Mouse (Mus musculus): ENCODE measurements around the gene Dchs1.

The Dchs1 gene

DNA sequence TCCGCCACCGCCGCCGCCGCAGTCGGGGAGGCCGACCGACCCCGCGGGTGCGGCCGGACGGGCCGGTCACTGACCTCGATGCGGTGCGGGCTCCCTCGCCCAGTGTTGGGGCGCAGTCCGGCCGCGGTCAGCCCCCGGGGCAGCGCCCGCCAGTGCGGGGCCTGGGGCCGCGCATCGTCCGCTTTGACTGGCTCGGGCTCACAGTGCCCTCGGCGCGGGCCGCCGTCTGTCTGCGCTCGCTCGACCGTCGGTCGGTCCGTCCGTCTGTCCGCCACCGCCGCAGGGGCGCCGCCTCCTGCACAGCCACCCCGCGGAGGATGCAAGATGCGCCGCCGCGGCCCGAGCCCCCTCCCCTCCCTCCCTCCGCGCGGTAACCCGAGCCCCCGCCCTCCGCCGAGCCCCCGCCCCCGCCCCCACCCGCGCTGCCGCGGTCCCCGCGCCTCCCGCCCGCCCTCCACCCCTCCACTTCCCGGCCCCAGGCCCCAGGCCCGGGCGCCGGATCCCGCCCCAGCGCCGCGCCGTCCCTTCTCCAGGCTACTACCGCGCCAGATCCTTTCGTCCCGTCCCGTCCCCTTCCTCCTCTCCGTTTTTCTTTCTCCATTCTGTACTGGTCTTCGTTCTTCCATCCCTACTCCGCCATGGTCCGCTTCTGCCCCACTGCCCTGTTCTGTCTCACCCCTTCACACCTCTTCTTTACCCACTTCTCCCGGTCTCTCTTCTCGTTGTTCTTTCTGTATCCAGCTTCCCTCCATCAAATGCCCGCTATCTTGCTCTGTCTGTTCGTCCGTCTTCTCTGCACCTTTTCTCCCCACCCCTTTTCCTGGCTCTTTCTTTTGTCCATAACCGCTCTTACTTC is at the start of gene Dchs1:
Gene Dchs1, minus strand, starts transcription at position 370 of the 856 bp plus-strand sequence.
- DNase-seq (ENCODE audit: low read depth in 2 of 2, low spot score in 2 of 2) = no peak

DNA sequence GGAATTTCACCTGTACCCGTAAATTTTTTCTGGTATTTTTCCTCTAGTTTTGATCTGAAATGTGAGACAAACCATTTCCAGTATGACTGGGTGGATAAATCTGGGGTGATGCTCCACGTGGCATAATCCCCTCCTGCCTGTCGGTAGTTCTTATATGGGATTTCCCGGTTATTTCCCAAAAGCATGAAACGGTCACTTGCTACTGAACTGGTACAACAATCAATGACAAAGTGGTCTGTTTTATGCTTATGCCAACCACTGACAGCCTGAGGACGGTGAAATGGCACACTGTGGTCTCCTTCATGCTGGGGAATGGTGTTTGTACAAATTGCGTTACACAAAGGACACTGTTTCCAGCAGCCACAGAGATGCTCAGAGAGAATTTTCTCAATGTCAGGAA is 36.8 kb upstream of the Dchs1 start:
- no peak for DNase-seq (ENCODE audit: low read depth in 2 of 2, low spot score in 2 of 2)

DNA sequence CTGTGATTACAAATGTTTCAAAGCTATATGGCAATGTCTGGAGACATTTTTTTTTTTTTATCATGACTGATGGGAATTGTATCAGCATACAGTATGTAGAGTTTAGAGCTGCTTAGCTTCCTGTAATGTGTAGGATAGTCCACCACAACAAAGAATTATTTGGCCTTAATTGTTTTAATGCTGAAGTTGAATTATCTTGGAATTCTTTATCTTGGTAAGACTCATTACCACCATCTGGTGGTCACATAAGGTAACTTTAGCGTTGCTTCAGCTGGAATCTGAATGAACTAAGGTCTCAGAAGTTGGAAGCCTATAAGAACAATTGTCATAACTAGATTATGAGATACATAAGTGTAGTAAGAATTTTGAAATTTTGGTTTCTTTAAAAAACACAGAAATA is 31.0 kb upstream of the Dchs1 start:
- no peak for DNase-seq (ENCODE audit: low read depth in 2 of 2, low spot score in 2 of 2)

DNA sequence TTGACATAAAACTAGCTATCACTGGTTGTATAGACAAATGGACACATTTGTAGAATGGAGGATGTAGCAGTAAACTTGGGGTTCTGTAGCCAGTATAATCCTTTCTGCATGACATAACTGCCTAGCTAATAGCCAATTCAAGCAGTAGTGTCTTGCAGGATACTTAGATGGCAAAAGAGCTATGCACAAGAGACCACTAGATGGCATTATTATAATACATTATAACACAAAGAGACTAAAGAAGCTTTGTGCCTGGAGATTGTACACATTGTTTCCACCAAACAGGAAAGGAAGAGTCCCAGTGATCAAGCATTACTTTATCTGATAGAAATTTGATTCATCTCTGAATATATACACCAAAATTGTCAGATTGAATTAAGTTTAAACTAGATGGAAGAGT is 29.3 kb upstream of the Dchs1 start:
- no peak for DNase-seq (ENCODE audit: low read depth in 2 of 2, low spot score in 2 of 2)

DNA sequence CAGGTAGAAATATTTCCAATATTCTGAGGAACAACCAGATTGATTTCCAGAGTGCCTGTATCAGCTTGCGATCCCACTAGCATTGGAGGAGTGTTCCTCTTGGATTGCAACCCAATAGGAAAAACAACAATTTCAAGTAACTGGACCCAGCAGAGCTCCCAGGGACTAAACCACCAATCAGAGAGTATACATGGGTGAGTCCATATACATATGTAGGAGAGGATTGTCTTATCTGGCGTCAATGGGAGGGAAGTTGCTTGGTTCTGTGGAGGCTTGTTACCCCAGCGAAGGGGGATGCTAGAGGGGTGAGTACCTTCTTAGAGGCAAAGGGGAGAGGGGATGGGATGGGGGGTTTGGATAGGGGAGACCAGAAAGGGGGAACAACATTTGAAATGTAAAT is 25.9 kb upstream of the Dchs1 start:
- DNase-seq (ENCODE audit: low read depth in 2 of 2, low spot score in 2 of 2) = no peak

DNA sequence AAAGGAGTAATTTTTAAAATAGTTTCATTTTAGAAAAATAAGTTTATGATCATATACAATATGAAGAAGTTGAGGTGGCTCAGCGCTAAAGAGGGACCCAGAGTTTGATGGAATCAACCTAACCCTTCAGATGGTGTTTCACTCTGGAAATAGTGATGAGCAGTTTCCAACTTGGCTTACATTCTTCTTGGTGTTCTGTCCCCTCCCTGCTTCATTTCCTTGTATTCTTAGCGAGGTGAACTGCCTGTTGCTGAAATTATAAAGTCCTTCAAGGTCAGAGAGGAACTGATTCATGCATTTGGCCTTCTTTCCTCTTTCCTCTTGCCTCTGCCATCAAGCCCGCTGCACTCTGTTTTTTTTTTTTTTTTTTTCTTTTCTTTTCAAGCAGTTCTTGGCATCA is 25.1 kb upstream of the Dchs1 start:
- DNase-seq (ENCODE audit: low read depth in 2 of 2, low spot score in 2 of 2) = no peak

DNA sequence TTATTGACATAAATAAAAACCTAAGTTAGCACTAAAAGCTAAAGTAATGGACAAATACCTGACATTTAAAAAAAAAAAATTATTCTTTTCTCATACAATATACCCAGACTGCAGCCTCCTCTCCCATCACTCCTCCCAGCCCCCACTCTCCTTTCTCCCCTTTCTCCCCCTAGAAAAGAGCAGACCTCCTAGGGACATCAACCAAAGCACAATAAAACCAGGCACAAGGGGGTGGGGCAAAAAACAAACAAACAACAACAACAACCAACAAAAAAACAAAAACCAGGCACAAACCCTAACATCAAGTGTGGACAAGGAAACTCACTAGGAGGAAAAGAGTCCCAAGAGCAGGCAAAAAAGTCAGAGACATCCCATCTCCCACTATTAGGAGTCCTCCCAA is 24.1 kb upstream of the Dchs1 start:
- no peak for DNase-seq (ENCODE audit: low read depth in 2 of 2, low spot score in 2 of 2)

DNA sequence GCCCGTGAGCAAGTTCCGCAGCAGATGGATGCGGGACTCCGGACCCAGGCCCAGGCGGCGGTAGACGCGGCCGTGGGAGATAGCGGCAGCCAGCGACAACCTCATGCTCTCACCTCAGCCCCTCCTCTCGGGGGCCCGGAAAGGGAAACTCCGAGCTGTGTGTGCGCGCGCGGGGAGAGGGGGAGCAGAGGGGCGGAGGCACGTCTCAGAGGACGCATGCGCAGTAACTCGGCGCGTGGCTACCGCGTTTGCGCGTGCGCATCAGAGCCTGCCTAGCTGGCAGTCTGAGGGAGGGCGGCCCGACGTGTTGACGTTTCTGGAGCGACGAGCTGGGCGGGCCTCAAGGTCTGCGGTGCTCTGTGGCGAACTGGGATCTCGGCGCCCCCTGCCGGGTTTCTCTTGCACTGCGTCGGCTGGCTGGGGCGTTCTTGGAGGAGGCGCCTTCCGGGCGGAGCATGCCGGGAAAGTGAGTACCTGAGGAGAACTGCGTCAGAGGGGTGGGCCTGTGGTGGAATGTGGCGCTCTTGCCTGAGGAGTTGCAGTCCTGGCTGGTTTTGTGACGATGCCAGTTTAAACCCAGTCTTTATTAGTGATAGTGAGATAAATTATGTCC is 23.5 kb upstream of the Dchs1 start, which contains the start of gene Mrpl17:
Gene Mrpl17, minus strand, starts transcription at position 223 of the 613 bp plus-strand sequence.
- peak; percentile 100 for DNase-seq (ENCODE audit: low read depth in 2 of 2, low spot score in 2 of 2)

DNA sequence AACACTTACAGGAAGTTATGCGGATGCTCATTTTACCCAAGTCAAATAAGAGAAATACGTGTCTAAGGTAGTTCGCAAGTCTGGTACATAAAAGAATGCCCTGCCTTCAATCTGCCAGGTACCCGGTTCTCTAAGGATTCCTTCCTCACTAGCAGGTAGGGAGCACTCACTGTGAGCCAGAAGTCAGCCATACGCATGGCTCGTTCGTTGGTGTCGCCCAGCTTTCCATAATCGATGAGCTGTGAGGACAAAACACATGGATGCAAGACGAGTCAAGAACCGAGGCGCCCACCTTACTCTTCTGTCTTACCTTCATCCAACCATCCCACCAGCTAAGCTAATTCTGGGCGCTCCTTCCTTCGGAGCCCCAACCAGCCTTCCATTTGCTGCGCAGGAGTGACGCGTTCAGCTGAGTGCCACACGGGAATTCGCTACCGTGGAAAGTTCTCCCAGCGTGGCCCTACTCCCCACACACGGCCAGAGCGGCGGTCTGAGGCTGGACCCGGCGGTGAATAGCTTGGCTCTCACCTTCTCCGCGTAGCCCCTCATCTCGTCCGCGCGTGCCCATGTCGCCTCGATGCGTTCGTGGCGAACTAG is 22.9 kb upstream of the Dchs1 start:
- no peak for DNase-seq (ENCODE audit: low read depth in 2 of 2, low spot score in 2 of 2)

DNA sequence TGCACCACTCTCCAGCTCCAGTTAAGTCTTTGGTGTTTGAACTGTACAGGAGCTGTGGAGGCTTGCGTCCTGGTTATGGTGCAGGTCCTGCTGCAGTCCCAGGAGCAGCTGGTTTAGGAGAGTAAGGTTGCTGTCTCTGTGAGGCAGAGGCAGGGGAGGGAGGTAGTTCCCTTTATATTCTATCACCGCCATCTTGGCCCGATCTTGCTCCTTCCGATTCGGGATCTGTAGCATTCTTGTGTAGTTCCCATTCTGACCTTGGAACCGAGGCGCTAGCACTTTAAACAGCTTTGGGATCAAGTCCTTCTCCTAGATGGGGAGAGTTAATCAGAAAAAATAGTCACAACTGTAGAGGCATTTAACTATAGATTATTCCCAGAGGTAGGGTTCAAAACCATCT is 22.4 kb upstream of the Dchs1 start:
- no peak for DNase-seq (ENCODE audit: low read depth in 2 of 2, low spot score in 2 of 2)

DNA sequence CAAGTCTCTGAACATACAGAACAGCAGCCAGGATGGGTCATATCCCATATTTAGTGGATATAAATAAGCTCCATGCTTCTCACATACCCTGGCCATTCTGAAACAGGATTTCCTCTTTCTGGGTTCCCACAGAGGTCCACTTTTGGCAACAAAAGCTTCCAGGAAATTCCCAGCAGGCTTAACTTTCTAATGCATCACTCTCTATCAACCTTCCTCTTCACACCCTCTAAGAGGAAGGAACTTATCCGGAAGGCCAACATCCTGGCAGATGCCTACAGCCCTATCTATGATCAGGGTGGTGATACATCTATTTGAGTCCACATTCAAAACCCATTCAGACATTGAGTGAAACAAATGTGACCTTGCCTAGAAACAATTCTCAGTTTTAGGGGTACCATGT is 20.9 kb upstream of the Dchs1 start:
- DNase-seq (ENCODE audit: low read depth in 2 of 2, low spot score in 2 of 2) = no peak

DNA sequence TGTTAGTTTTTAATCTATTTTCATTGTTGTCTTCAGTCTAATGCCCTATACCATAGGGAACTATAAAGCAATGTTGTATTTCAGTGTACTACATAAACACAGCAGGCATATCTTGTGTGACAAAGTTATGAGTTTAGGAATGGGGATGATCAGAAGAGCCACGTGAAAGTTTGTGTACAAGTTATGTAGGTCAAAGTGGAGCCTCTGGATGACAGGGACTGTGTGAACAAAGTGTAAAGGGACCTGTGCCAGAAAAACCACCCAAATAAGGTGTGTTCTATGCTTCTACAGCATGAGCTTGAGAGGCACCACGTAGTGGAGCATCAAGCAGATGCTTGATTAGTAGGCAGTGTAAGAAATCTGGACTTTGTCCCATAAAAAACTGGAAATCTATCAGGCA is 19.3 kb upstream of the Dchs1 start:
- no peak for DNase-seq (ENCODE audit: low read depth in 2 of 2, low spot score in 2 of 2)

DNA sequence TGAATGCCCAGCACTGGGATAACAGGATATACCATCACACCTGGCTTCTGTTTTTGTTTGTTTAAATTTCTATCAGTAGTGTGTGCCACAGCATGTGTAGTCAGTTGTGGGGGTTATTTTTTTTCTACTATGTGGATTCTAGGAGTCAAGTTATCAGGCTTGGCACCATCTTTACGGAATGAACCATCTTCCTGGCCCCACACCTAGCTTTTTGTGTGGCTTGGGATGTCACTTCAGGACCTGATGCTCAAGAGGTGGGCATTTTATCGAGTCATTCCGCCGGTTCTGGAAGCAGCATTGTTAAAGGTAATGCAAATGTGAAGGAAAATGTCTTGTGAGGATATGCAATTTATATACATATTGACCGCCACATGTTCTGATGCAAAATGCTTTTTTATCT is 18.7 kb upstream of the Dchs1 start:
- no peak for DNase-seq (ENCODE audit: low read depth in 2 of 2, low spot score in 2 of 2)

DNA sequence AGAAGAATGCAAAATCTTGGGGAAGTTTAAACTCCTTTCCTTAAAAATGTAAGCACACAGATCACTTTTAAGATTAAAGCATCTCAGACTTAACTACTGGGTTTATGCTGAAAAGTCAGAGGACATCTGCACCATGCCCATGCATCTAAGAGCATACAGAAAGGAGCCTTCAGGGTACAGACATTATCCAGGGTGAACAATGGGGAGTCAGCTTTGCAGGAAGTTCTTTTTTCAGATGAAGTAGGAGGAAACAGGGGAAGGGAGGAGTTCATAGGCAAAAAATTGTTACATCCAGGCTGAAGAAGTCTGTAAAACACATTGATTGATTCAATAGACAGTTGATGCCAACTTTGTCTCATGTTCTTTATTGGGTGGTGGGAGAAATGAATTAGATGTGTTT is 16.0 kb upstream of the Dchs1 start:
- DNase-seq (ENCODE audit: low read depth in 2 of 2, low spot score in 2 of 2) = no peak

DNA sequence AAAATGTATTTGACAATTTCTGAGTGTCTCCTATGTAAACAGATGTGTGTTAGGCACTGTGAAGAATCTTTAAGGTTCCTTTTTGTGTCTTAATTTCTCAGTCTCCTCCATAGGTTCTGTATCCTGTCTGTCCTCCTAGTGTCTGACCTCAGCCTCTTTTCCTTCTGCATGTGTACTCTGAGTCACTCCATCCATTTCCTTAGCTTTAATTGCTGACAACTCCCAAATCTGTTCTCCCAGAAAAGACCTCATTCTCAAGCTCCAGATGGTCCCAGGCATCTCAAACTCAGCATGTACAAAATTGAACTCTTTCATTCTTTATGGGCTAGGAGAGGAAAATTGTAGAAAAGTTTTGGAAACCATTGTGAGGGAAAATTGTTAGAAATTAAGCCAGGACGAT is 15.3 kb upstream of the Dchs1 start:
- no peak for DNase-seq (ENCODE audit: low read depth in 2 of 2, low spot score in 2 of 2)

DNA sequence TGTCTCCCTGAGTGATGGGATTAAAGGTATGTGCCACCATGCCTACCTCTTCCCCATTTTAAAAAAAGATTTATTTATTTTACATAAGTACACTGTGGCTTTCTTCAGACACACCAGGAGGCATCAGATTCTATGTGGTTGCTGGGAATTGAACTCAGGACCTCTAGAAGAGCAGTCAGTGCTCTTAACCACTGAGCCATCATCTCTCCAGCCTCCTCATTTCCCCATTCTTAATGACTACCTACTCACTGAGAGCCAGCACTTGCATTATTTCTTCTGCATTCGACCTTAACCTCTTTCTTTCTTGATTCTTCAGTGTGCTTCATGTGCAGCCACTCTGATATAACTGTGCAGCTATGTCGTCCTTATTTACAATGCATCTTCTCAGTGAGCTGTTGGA is 14.9 kb upstream of the Dchs1 start:
- no peak for DNase-seq (ENCODE audit: low read depth in 2 of 2, low spot score in 2 of 2)

DNA sequence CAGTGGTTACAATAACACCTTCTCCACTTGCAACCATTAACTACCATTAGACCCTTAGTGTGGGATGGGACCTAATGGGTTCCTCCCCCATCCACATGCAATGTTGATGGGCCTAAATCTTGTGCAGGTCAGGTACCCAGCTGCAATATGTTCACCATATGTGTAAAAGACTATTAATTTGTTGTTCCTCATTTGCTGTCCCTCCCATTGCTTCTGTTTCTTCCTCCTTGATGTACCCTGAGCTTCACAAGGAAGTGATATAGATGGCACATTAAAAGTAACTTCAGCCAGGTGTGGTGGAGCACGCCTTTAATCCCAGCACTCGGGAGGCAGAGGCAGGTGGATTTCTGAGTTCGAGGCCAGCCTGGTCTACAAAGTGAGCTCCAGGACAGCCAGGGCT is 9.5 kb upstream of the Dchs1 start:
- DNase-seq (ENCODE audit: low read depth in 2 of 2, low spot score in 2 of 2) = no peak

DNA sequence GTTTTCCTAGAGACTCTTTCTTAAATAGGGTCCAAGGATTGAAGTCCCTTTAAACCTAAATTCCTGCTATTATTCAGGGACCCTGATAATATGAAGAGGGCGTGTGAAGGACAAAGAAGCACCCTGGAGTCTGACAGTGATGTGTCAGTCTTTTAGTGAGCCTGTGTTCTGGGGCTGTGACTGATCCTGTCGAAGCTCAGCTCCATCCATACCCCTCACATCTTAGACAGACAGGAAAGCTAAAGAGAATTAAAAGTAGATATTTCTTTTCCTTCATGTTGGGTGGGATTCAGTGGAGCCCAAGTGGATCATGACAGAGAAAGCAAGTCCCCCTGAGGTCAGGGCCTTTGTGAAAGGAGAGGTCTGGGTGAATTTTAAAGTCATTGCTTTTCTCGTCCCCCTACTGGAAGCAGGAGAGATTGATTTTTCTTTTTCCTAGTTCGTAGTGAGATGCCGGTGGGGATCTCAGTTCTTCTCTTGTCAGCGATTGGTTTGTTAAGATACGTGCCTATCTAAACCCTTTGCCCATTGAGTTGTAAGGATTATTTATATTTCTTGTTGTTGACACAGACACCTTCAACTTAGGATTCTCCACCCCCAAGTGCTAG is 8.4 kb upstream of the Dchs1 start:
- DNase-seq (ENCODE audit: low read depth in 2 of 2, low spot score in 2 of 2) = no peak

DNA sequence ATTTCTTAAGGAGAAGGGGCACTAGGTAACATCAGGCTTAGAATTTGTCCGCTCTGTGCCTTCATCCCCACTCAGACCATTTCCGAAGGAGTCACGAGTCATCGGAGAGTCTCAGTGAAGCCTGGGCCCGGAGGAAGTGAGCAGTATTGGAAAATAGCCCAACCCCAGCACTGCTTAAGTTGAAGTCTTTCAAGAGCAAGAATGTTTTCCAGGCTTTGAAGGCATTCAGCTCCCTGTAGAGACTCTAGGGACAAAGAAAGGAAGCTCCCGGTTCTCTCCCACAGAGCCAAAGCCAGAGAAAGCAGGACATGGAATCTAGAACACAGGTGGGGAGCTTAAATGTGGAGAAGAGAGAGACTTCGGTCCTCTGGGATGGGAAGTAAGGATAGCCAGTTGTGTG is 6.2 kb upstream of the Dchs1 start:
- no peak for DNase-seq (ENCODE audit: low read depth in 2 of 2, low spot score in 2 of 2)

DNA sequence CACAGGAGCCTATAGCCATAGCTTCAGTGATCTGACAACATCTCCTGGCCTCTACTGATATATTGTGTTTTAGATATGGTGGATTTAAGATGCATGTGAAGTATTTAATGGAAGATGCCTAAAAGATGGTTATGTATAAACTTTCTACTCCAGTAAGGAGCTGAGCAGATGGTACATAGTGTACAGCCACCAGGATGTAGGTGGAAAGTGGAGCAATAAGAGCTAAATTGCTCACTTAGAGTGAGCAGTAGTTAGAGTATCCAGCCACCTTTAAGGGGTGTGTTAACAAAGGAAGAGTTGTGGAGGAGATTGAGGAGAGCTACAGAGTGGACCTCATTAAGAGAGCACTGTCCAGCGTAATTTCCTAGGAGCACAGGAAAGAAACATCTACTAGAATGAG is 3.7 kb upstream of the Dchs1 start:
- no peak for DNase-seq (ENCODE audit: low read depth in 2 of 2, low spot score in 2 of 2)

DNA sequence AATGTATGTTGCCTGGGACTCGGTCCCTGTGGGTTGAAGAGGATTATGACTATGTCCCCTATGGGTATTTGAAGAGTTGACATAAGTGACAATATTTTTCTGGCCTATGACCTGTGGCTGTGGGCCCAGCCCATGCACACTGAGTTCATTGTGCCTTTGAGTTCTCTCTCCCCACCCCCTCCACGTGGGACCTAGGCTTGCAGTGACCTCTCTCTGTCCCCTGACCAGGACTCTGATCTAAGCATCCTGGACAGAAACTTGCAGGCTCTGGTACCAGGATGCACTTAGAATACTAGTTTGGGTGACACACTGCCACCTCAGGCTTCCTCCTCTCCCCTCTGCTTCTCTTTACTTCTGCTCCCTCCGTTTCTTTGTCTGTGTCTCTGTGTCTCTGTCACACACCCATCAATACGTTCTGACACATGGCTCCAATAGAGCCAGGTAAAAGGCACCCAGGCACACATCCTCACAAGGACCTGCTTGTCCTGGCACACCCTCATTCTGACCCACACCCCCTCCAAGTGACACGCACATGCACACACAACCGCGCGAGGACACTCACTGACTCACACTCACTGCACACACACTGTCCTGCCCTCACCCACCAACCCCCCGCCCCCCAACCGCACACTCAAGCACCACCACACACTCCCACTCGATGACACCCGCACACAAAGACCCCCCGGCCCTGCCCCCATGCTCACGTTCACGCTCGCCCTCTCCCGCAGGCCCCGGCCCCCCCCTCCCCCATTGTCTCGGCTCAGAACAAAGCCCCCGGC is 759 bp downstream of the Dchs1 start:
- no peak for DNase-seq (ENCODE audit: low read depth in 2 of 2, low spot score in 2 of 2)

Measured in CD8-positive naive resting alpha-beta T cell, adult 2 months (primary cell).